Mouse (Mus musculus) erythroblast, adult 5-6 weeks (primary cell): ENCODE measurements around the gene Nkx2-5. TPM values are rescaled to one million over a fixed set of nuclear protein-coding genes. Genes with fewer than 3 reads are reported as not detected.

Experiments
- ATAC-seq: replicated peaks from 2 replicates; pipeline ENCODE4 v1.8.0; 2016; ENCODE audit warnings: moderate number of reproducible peaks, mild to moderate bottlenecking, moderate TSS enrichment, inconsistent platforms; ENCODE audit not compliant: poor library complexity, low FRiP score, severe bottlenecking
- total RNA-seq, 2 experiments: library from RNA; stranded (forward) in 1 of 2; stranded (reverse) in 1 of 2; fragments of 150-400 nt in 1 of 2; fragments of 200-764, 138-1000 nt in 1 of 2; gene quantifications; 2 replicates each; pipeline versions ENCODE4 v1.2.3 to v1.2.4; 2015 to 2017; ENCODE audit warnings: low replicate concordance in 2 of 2

Nkx2-5 gene
- total RNA-seq, 2 experiments from 2014 or later = not detected

DNA sequence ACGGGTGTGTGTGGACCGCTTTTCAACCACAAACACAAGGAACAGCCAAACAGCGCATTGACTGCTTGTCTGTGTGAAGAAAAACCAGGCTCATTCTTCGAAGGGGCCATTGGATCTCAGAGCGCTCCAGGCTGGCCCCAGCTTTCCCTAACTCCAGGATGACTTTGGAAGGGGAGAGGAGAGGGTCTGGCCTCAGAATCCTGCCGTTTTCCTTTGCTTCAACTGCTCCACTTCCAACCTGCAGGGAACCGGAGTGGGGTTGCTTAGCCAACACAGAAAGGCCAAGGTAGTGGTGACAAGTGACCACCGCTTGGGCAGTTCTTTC lies 6.3 kb upstream of the Nkx2-5 start:
- ATAC-seq = no peak

- ATAC-seq = no peak
These were observed 5.7 kb upstream of the Nkx2-5 start for GRCm38 (mm10) chr17:26850358-26851135.

DNA sequence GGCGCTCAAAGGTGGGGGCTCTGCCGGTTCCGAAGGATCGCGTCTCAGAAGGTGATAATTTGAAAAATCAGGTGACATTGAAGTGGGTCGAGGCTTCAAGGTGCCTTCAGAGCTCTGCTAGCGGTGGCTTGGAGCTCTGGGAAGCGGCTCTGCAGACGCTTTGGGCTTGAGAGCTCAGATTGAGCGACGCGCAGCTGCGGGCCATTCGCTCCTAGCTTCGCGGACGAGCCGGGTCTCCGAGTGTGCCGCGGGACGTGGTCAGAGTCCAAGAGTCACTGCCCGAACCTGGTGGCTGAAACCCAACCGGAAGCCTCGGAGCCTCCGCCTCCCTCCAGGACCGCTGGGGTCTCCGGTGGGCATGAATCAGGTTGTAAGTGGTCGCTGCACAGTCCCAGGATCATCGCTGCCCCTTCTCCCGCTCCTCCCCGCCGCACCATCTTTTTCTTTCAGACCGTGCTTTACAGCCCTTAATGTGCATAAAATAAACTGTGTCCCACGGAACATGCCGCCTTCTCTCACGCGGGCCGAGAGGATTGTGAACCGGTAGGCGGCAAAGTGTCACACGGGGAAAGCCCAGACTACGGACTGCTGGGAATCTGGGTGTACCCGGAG lies 5.0 kb upstream of the Nkx2-5 start:
- no peak for ATAC-seq

- no peak for ATAC-seq
These were observed 4.4 kb upstream of the Nkx2-5 start for GRCm38 (mm10) chr17:26849106-26849745.

DNA sequence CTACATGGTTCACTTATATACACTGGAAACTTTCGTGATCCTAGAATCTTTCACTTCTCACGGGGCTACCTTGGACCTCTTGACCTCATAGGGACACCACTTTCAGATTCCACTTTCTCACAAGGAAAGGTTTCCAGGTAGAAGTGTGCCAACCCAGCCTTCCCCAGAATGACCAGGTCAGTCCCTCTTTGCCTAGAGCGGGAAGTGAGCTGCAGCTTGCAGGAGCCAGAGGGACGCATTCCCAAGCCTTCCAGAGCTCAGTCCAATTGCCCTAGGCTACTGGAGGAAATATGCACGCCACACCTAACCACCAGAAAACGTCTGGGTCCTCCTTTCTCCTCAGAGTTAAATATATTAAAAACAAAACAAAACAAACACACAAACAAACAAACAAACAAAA lies 3.4 kb upstream of the Nkx2-5 start:
- ATAC-seq = no peak

- ATAC-seq = no peak
These were observed 3.0 kb upstream of the Nkx2-5 start for GRCm38 (mm10) chr17:26847801-26848200.

DNA sequence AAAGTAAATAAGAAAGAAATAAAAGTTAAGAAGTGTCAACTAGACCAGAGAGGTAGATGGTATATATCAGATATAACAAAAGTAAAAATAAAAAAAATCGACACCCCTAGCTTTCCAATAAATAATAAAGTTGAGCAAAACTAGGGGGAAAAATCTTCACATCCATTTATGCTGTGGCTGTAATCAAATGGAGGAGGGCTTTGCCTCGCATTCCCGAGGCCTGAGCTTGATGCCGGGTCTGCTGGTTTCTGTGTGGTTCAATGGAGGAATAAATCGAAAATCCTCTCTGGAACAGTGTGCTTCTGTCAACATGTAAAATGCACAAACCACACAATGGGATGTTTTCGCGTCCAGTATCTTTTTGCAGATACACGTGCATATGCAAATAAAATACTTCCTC lies 1.6 kb upstream of the Nkx2-5 start:
- no peak for ATAC-seq

- no peak for ATAC-seq
These were observed 591 bp upstream of the Nkx2-5 start for GRCm38 (mm10) chr17:26845149-26846050.

- no peak for ATAC-seq
These were observed 398 bp downstream of the Nkx2-5 start for GRCm38 (mm10) chr17:26844371-26844851.

GRCm38 (mm10) chr17:26843696-26844236 lies 1.0 kb downstream of the Nkx2-5 start:
- ATAC-seq = no peak

DNA sequence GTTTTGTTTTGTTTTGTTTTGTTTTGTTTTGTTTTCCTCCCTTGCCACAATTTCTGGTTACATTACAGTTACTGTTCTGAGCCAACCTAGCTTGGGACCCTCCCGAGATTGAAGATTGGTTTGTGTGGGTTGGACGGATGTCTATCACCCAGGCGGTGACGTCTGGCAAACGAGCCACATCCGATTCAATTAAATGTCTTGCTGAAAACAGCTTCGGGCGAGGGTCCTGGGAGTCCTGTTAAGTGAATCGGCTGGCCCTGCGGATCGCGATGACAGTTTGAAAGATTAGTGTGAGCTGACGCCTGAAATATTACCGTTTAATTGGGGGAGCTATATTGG lies 1.6 kb downstream of the Nkx2-5 start:
- no peak for ATAC-seq

DNA sequence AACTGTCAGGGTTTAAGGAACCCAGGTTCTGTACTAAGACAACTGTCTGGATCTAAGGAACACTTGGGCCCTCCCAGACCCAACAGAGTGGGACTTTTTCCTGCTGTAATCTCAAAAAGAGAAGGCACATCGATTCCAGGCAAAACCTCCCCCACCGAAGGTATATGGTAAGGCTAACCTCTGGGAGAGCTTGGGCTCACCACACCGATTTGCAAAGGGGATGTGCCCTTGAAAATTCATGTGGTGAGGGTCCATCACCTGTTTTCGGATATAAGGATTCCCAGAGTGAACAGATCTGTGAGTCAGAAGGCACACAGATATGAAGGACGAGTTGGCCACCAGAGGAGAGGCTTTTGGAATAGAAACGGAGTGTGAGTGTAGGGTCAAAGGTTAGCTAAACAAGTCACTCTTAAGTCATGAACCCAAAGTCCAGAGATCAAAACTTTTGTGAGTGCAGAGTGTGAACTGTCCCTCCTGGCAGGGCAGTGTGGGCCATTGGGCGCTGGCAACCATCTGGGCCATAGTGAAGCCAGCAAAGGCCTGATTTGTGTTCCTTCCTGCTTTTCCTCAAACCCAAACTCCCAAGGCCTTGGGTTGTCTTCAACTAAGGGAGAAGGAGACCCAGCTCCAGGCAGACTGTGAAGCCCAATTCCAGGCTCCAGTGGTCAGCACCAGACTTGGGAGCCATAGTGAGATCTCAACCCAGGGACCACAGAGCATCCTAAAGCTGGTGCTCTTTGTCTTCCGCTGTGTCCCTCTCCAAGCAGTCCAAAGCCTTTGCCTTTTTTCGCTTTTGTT lies 2.2 kb downstream of the Nkx2-5 start:
- no peak for ATAC-seq

DNA sequence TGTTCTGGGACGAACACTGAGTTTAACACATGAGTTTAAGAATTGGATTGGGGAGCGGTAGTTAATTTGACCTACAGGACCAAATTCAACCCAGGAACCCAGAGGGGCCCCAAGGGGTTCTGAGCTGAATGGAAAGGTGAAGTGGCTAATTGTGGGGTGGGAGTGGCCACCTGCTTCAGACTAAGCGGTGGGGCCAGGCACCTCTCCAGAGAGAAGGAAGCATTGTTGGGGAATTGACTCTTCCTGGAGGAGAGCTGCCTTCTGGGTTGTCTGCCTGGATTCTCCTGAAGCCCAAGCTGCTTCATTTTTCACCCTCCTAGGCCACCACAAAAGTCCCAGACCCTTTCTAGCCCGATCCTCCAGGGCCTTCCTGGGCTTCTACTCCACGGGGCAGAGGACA lies 2.8 kb downstream of the Nkx2-5 start:
- ATAC-seq = no peak

DNA sequence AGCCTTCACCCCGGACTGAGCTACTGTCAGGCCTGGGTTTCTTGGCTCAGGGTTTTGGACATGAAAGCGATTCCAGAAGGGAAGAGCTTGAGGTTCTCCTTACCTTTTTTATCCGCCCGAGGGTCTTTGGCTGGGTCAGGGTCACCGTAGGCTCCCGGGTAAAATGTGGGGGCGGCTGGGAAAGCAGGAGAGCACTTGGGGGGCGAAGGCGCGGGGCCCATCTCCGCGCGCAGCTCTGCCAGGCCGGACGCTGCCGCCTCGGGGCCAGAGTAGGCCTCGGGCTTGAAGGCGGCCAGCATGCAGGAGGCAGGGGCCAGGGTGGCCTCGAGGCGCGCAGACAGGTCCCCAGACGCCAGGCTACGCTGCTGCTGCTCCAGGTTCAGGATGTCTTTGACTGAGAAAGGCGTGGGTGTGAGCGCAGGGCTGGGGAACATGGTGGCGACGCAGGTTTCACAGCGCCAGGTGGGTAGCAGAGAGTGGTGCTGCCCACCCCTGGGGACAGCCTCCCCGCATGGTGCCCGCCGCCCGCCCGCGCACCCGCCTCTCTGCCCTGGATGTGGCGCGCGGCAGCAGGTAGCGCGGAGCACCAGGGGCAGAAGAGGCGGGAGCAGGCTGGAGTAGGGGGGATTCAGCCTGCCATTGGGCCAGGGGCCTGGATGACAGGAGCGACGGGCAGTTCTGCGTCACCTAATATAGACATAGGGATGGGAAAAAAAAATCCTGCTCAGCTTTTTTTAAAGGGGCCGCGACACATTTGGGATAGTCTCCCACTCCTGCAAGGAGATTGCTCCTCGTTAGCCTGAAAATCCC lies 3.7 kb downstream of the Nkx2-5 start:
- no peak for ATAC-seq

DNA sequence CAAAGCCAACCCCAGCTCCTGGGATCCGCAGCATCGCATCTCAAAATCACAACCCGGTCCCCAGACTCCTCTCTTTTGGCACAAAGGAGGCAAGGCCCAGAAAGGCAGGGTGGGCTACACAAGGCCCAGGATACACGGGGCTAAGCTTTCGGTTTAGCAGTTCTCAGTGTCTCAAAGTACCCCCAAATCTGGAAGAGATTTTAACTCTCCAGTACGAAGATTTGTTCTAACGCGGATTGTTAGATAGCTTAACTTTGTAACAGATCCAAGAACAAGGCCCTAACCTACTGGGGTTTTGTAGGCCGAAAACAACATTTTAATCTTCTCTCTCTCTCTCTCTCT lies 4.4 kb downstream of the Nkx2-5 start:
- ATAC-seq = no peak

DNA sequence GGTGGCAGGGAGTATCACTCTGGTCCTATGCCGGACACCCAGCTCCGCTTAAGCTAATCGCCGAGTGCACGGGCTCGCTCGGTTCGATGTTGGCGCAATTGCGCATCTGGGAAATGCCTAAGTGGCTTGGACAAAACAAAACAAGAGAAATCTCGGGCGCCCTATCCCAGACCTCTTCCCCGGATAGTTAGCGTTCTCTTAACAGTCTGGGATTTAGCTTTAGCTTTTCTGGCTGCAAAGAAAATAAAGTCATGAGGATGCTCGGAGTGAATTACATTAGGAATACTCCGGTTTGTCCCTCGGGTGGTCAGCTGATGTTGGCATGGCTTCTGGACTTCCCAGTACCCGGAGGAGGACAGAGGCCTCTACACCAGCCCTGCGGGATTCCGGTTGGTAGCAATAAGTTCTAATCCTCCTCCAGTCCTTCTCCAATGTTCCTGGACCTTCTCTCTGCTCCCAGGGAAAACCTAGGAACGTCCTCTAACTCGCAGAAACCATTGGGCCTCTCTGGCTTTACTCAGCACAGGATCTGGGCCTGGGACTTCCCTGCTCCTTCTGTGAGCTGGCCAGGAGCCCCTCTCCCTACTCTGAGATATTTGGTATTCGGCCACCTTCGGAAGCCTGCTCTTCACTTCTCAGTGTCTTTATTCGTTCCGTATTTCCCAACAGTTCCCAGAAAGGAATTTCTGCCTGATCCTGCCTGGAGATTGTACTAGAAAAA lies 4.9 kb downstream of the Nkx2-5 start:
- ATAC-seq = no peak

GRCm38 (mm10) chr17:26838911-26839717 lies 5.7 kb downstream of the Nkx2-5 start:
- no peak for ATAC-seq
